12 mouse cellular contexts compared by ENCODE assay signal in the genomic region with DNA sequence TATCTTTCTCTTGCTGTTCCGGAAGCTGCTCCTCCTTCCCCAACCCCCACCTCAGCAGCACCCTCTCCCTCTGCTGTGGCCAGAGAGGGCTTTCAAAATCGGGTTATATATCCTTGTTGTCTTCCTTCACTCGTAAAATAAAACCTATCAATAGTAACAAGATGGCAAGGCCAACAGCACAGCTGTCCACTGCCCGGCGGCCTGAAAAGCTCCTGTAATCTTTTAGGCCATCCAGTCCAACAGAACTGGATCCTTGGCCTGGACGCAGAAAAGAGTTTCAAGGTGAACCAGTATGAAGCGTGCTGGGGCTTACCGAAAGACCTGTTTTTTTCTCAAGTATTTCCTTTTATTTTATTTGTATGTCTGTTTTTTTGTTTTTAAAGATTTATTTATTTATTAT. TPM values are rescaled to one million over a fixed set of nuclear protein-coding genes. Genes with fewer than 3 reads are reported as not detected.
"Had no signal": no experiment of that assay in that cellular context is flagged by ENCODE, and none has a peak within 500 bp of the region (broad histone marks: within the 10 kb centered on the region; RNA-seq: fewer than 3 reads in every experiment).

No protein-coding gene starts in this region.

- DNase-seq: kidney, adult 9 months; kidney, postnatal 14 days; left cerebral cortex, postnatal 4 days; lung, adult 2 months; lung, postnatal 36 days; right cerebral cortex, postnatal 14 days; thymus, postnatal 4 days had no signal

- H3K4me3 ChIP-seq: limb, embryonic 13.5 days; liver, embryonic 15.5 days; midbrain, embryonic 13.5 days had no signal

- H3K36me3 ChIP-seq: limb, embryonic 13.5 days; liver, embryonic 15.5 days; midbrain, embryonic 13.5 days had no signal

- H3K27ac ChIP-seq: limb, embryonic 13.5 days; liver, embryonic 15.5 days; midbrain, embryonic 13.5 days; stomach, postnatal 0 days had no signal

- H3K4me1 ChIP-seq: limb, embryonic 13.5 days; midbrain, embryonic 13.5 days had no signal

- H3K9ac ChIP-seq: limb, embryonic 13.5 days; liver, embryonic 15.5 days; midbrain, embryonic 13.5 days had no signal

- H3K27me3 ChIP-seq: limb, embryonic 13.5 days; liver, embryonic 15.5 days; midbrain, embryonic 13.5 days had no signal

RNA-seq across cellular contexts. Expression of gene Kcnrg, which starts 31.3 kb away (rescaled TPM):
- polyA plus RNA-seq: large intestine, adult 2 months had no signal
